Mouse (Mus musculus) embryonic fibroblast, embryonic 13.5 days (primary cell): ENCODE measurements around the gene Rab6b.

Experiments
- CTCF ChIP-seq: IDR thresholded peaks from 2 replicates; pipeline ENCODE4 v1.5.1; 2011; ENCODE audit warnings: mild to moderate bottlenecking, control low read depth, low read length, moderate library complexity, borderline replicate concordance; ENCODE audit not compliant: insufficient read depth
- POLR2A ChIP-seq: IDR thresholded peaks from 2 replicates; pipeline ENCODE4 v1.6.1; 2011; ENCODE audit warnings: low read depth, mild to moderate bottlenecking, control low read depth, low read length, moderate library complexity

GRCm38 (mm10) chr9:103078194-103078691 is 33.3 kb upstream of the Rab6b start:
- TF ChIP-seq CTCF (no peak), POLR2A (no peak)
